In genomic region chr6:136590739-136591138, GRCm38 (mm10) we compare ENCODE assay signal across 19 mouse cellular contexts.
DNase-seq lines count a peak whose midpoint lies in the region; ATAC-seq lines count a peak whose summit lies in the region.
"Had no signal": no experiment of that assay in that cellular context is flagged by ENCODE, and none has a peak within 500 bp of the region (broad histone marks: within the 10 kb centered on the region; RNA-seq: fewer than 3 reads in every experiment).

No protein-coding gene starts in this region.

- H3K4me1 ChIP-seq in forebrain, embryonic 15.5 days = no peaks in the 10 kb centered on the region
- no peaks in the 10 kb centered on the region for H3K4me1 ChIP-seq in forebrain, embryonic 11.5 days (replicated peaks; ENCODE audit: control insufficient read depth, insufficient read depth, low read length)
- 0 out of 2 replicates have a peak, but pooled peaks cover 4% of the 10 kb centered on the region for H3K4me1 ChIP-seq in hindbrain, embryonic 15.5 days (replicated peaks)
- no peaks in the 10 kb centered on the region for H3K4me1 ChIP-seq in hindbrain, embryonic 11.5 days (replicated peaks; ENCODE audit: control insufficient read depth, insufficient read depth, low read length)
- H3K4me1 ChIP-seq in forebrain, embryonic 16.5 days (replicated peaks; ENCODE audit: control insufficient read depth, insufficient read depth, low read length) = peaks cover 4% of the 10 kb centered on the region; the same call in 1 of the 2 replicates
- H3K4me1 ChIP-seq: embryonic facial prominence, embryonic 10.5 days; heart, embryonic 12.5 days; hindbrain, embryonic 10.5 days; intestine, embryonic 15.5 days had no signal

- 78% methylated on average over 4 of the region's 4 CpGs for whole genome bisulfite sequencing in forebrain, embryonic 15.5 days
- WGBS in forebrain, embryonic 11.5 days = 93% methylated on average over 4 of the region's 4 CpGs
- 79% methylated on average over 4 of the region's 4 CpGs for WGBS in hindbrain, embryonic 15.5 days
- WGBS in hindbrain, embryonic 11.5 days = 91% methylated on average over 4 of the region's 4 CpGs
- 78% methylated on average over 4 of the region's 4 CpGs for WGBS in forebrain, embryonic 16.5 days

- 0 out of 2 replicates have a peak, but pooled peaks have one; percentile 55 for ATAC-seq in forebrain, embryonic 15.5 days (replicated peaks)
- no peak for ATAC-seq in forebrain, embryonic 11.5 days (replicated peaks; ENCODE audit: low FRiP score)
- no peak for ATAC-seq in hindbrain, embryonic 15.5 days (ENCODE audit: low FRiP score, low read depth)
- no peak for ATAC-seq in hindbrain, embryonic 11.5 days (ENCODE audit: low FRiP score)
- ATAC-seq in forebrain, embryonic 16.5 days = peak; percentile 50; the same call in 1 of the 2 replicates
- ATAC-seq: activated CD4-positive, CD25-positive, alpha-beta regulatory T cell, adult 4 months; intestine, embryonic 15.5 days; Patski had no signal

- peaks cover 59% of the 10 kb centered on the region for H3K36me3 ChIP-seq in forebrain, embryonic 15.5 days
- peaks cover 14% of the 10 kb centered on the region; the same call in 1 of the 2 replicates for H3K36me3 ChIP-seq in forebrain, embryonic 11.5 days (ENCODE audit: control insufficient read depth, insufficient read depth, low read length)
- H3K36me3 ChIP-seq in hindbrain, embryonic 15.5 days = peaks cover 63% of the 10 kb centered on the region
- 0 out of 2 replicates have a peak, but pooled peaks cover 8% of the 10 kb centered on the region for H3K36me3 ChIP-seq in hindbrain, embryonic 11.5 days (ENCODE audit: control insufficient read depth, insufficient read depth, low read length)
- peaks cover 35% of the 10 kb centered on the region for H3K36me3 ChIP-seq in forebrain, embryonic 16.5 days (ENCODE audit: control insufficient read depth, insufficient read depth)

- no peak for DNase-seq in forebrain, embryonic 11.5 days (ENCODE audit: low spot score)
- no peak for DNase-seq in hindbrain, embryonic 11.5 days (ENCODE audit: low spot score)
- DNase-seq in yolk sac, embryonic 10.5 days (ENCODE audit: low spot score) = no peak
- DNase-seq: adrenal gland, postnatal 14 days; cerebellum, adult 2 months; cerebellum, postnatal 10 days; gastrocnemius, postnatal 36 days; heart, adult 2 months; kidney, adult 2 months had no signal

- H3K9me3 ChIP-seq in forebrain, embryonic 15.5 days = no peaks in the 10 kb centered on the region
- H3K9me3 ChIP-seq in forebrain, embryonic 11.5 days (ENCODE audit: control insufficient read depth, low read length) = no peaks in the 10 kb centered on the region
- no peaks in the 10 kb centered on the region for H3K9me3 ChIP-seq in hindbrain, embryonic 15.5 days
- H3K9me3 ChIP-seq in hindbrain, embryonic 11.5 days (ENCODE audit: control insufficient read depth, low read length) = no peaks in the 10 kb centered on the region
- H3K9me3 ChIP-seq in forebrain, embryonic 16.5 days (ENCODE audit: control insufficient read depth, low read length) = no peaks in the 10 kb centered on the region
- H3K9me3 ChIP-seq: embryonic facial prominence, embryonic 10.5 days; heart, embryonic 12.5 days; hindbrain, embryonic 10.5 days; intestine, embryonic 15.5 days had no signal

- H3K27me3 ChIP-seq in forebrain, embryonic 15.5 days = no peaks in the 10 kb centered on the region
- no peaks in the 10 kb centered on the region for H3K27me3 ChIP-seq in forebrain, embryonic 11.5 days (ENCODE audit: control insufficient read depth, insufficient read depth, low read length)
- H3K27me3 ChIP-seq in hindbrain, embryonic 15.5 days = no peaks in the 10 kb centered on the region
- no peaks in the 10 kb centered on the region for H3K27me3 ChIP-seq in hindbrain, embryonic 11.5 days (ENCODE audit: control insufficient read depth, insufficient read depth, low read length)
- no peaks in the 10 kb centered on the region for H3K27me3 ChIP-seq in forebrain, embryonic 16.5 days (replicated peaks; ENCODE audit: control insufficient read depth, insufficient read depth, low read length)
- H3K27me3 ChIP-seq: CH12.LX; heart, embryonic 12.5 days; intestine, embryonic 15.5 days; Patski had no signal

- no peak overlapping the region for H3K4me3 ChIP-seq in forebrain, embryonic 15.5 days
- H3K4me3 ChIP-seq in forebrain, embryonic 11.5 days (ENCODE audit: low read depth, low read length) = no peak overlapping the region
- H3K4me3 ChIP-seq in hindbrain, embryonic 15.5 days = no peak overlapping the region
- H3K4me3 ChIP-seq in hindbrain, embryonic 11.5 days (ENCODE audit: low read depth, low read length) = no peak overlapping the region
- no peak overlapping the region for H3K4me3 ChIP-seq in forebrain, embryonic 16.5 days (replicated peaks; ENCODE audit: low read length)
- H3K4me3 ChIP-seq: embryonic facial prominence, embryonic 10.5 days; heart, adult 2 months; heart, embryonic 12.5 days; hindbrain, embryonic 10.5 days; intestine, embryonic 15.5 days had no signal

- H3K27ac ChIP-seq in forebrain, embryonic 15.5 days (replicated peaks) = peak overlapping the region; percentile 49
- no peak overlapping the region for H3K27ac ChIP-seq in forebrain, embryonic 11.5 days (ENCODE audit: low read depth, low read length)
- H3K27ac ChIP-seq in hindbrain, embryonic 15.5 days (replicated peaks) = 0 out of 2 replicates have a peak overlapping the region, but pooled peaks have one; percentile 5
- no peak overlapping the region for H3K27ac ChIP-seq in hindbrain, embryonic 11.5 days (ENCODE audit: low read depth, low read length)
- peak overlapping the region; percentile 47; the same call in 1 of the 2 replicates for H3K27ac ChIP-seq in forebrain, embryonic 16.5 days (ENCODE audit: low read length)
- H3K27ac ChIP-seq: embryonic facial prominence, embryonic 10.5 days; heart, adult 2 months; hindbrain, embryonic 10.5 days; intestine, embryonic 15.5 days had no signal

- H3K4me2 ChIP-seq in forebrain, embryonic 15.5 days (replicated peaks) = no peak overlapping the region
- no peak overlapping the region for H3K4me2 ChIP-seq in forebrain, embryonic 11.5 days (ENCODE audit: low read depth, low read length, severe bottlenecking)
- no peak overlapping the region for H3K4me2 ChIP-seq in hindbrain, embryonic 15.5 days
- no peak overlapping the region for H3K4me2 ChIP-seq in hindbrain, embryonic 11.5 days (replicated peaks; ENCODE audit: low read depth, low read length)
- H3K4me2 ChIP-seq in forebrain, embryonic 16.5 days (ENCODE audit: low read length) = no peak overlapping the region
- H3K4me2 ChIP-seq: heart, embryonic 12.5 days; intestine, embryonic 15.5 days had no signal

- no peak overlapping the region for H3K9ac ChIP-seq in forebrain, embryonic 15.5 days (replicated peaks)
- H3K9ac ChIP-seq in forebrain, embryonic 11.5 days (ENCODE audit: low read length) = no peak overlapping the region
- H3K9ac ChIP-seq in hindbrain, embryonic 15.5 days = no peak overlapping the region
- H3K9ac ChIP-seq in hindbrain, embryonic 11.5 days (ENCODE audit: low read depth, low read length) = no peak overlapping the region
- H3K9ac ChIP-seq in forebrain, embryonic 16.5 days (replicated peaks; ENCODE audit: low read depth, low read length) = no peak overlapping the region
- H3K9ac ChIP-seq: heart, embryonic 12.5 days; intestine, embryonic 15.5 days had no signal

Comparison
In these comparisons a context has a peak if more than half of its experiments do, and no peak if none do; other contexts are left out.
1. ATAC-seq: peak in forebrain, embryonic 15.5 days (single experiment) and forebrain, embryonic 16.5 days (single experiment); none in forebrain, embryonic 11.5 days (single experiment), hindbrain, embryonic 15.5 days (single experiment) and hindbrain, embryonic 11.5 days (single experiment).
2. H3K27ac ChIP-seq: peak in forebrain, embryonic 15.5 days (single experiment), hindbrain, embryonic 15.5 days (single experiment) and forebrain, embryonic 16.5 days (single experiment); none in forebrain, embryonic 11.5 days (single experiment) and hindbrain, embryonic 11.5 days (single experiment).